Mouse (Mus musculus) neural tube, embryonic 15.5 days (tissue): ENCODE results near the gene Mtmr3. TPM values are rescaled to one million over a fixed set of nuclear protein-coding genes. Genes with fewer than 3 reads are reported as not detected.

Experiments used
- polyA plus RNA-seq: library from polyadenylated mRNA; unstranded; fragments of >200 nt; fragmentation: Nextera tagmentation; extraction: Ambion mirVana; gene quantifications from 2 replicates; pipeline ENCODE4 v1.2.1, GENCODE M21; 2015

Gene Mtmr3
- polyA plus RNA-seq, 1 experiment from 2014 or later: 27.3 TPM

Other genes starting within 250 kb of the Mtmr3 start
- 0.29 TPM in 1 of 2 replicates, not detected in the other for gene Hormad2, start 153.8 kb downstream of the Mtmr3 start, polyA plus RNA-seq
- gene Gm11032, start 25.2 kb upstream of the Mtmr3 start, polyA plus RNA-seq: not detected in 2 replicates
- gene Ascc2, start 42.9 kb upstream of the Mtmr3 start, polyA plus RNA-seq: 19.3 and 22.5 TPM in 2 replicates
- gene Uqcr10, start 109.5 kb upstream of the Mtmr3 start, polyA plus RNA-seq: 722 and 793 TPM in 2 replicates
- gene Zmat5, start 109.8 kb upstream of the Mtmr3 start, polyA plus RNA-seq: 60.9 and 65.3 TPM in 2 replicates
- gene Cabp7, start 151.9 kb upstream of the Mtmr3 start, polyA plus RNA-seq: 2.9 and 4.2 TPM in 2 replicates